Mouse (Mus musculus) CH12.LX (cell line): ENCODE data around the gene Adprhl2.

ENCODE experiments used
- CTCF ChIP-seq, 2 experiments: IDR thresholded peaks in 1 of 2; conservative IDR thresholded peaks in 1 of 2; 2 replicates each; pipeline ENCODE4 v1.5.1; 2011 to 2012; ENCODE audit warnings: low read depth in 2 of 2, low read length in 2 of 2, improper control_type of control experiment in 1 of 2, inconsistent platforms in 1 of 2, mild to moderate bottlenecking in 1 of 2, moderate library complexity in 1 of 2
- E2F4 ChIP-seq: IDR thresholded peaks from 2 replicates; pipeline ENCODE4 v1.6.1; 2011; ENCODE audit warnings: low read depth, low read length, improper control_type of control experiment; ENCODE audit not compliant: insufficient replicate concordance
- EP300 ChIP-seq: IDR thresholded peaks from 2 replicates; pipeline ENCODE4 v1.6.1; 2011; ENCODE audit warnings: low read length, improper control_type of control experiment
- IRF4 ChIP-seq: IDR thresholded peaks from 2 replicates; pipeline ENCODE4 v1.6.1; 2014; ENCODE audit warnings: low read depth, mild to moderate bottlenecking, inconsistent platforms, low read length, improper control_type of control experiment
- JUND ChIP-seq: conservative IDR thresholded peaks from 2 replicates; pipeline ENCODE4 v1.6.1; 2011; ENCODE audit warnings: low read depth, low read length, improper control_type of control experiment
- NRF1 ChIP-seq: IDR thresholded peaks from 2 replicates; pipeline ENCODE4 v1.6.1; 2014; ENCODE audit warnings: low read depth, mild to moderate bottlenecking, inconsistent platforms, low read length, improper control_type of control experiment, moderate library complexity
- POLR2A ChIP-seq: IDR thresholded peaks from 2 replicates; pipeline ENCODE4 v1.6.1; 2011; ENCODE audit warnings: low read depth, mild to moderate bottlenecking, improper control_type of control experiment, low read length
- ZC3H11A ChIP-seq: IDR thresholded peaks from 2 replicates; pipeline ENCODE4 v1.6.1; 2012; ENCODE audit warnings: low read depth, mild to moderate bottlenecking, inconsistent platforms, low read length, improper control_type of control experiment
- ZMIZ1 ChIP-seq: IDR thresholded peaks from 2 replicates; pipeline ENCODE4 v1.6.1; 2012; ENCODE audit warnings: low read depth, mild to moderate bottlenecking, inconsistent platforms, low read length, improper control_type of control experiment

- TF ChIP-seq JUND, result no peak
- no peak for TF ChIP-seq ZMIZ1
- no peak for TF ChIP-seq ZC3H11A
- TF ChIP-seq NRF1, result no peak
- no peak for TF ChIP-seq POLR2A
- TF ChIP-seq IRF4, result no peak
- TF ChIP-seq EP300, result no peak
- no peak for TF ChIP-seq E2F4
- TF ChIP-seq CTCF (conservative IDR thresholded peaks at IDR 0.05 in 1 of 2, IDR thresholded peaks at IDR 0.05 in 1 of 2; ENCODE audit: low read depth in 2 of 2, low read length in 2 of 2), result no peak
These were observed 11.2 kb downstream of the Adprhl2 start for GRCm38 (mm10) chr4:126310344-126310743.
